Mouse (Mus musculus): Measurements from ENCODE around the gene Zfp148.

Gene Zfp148

DNA sequence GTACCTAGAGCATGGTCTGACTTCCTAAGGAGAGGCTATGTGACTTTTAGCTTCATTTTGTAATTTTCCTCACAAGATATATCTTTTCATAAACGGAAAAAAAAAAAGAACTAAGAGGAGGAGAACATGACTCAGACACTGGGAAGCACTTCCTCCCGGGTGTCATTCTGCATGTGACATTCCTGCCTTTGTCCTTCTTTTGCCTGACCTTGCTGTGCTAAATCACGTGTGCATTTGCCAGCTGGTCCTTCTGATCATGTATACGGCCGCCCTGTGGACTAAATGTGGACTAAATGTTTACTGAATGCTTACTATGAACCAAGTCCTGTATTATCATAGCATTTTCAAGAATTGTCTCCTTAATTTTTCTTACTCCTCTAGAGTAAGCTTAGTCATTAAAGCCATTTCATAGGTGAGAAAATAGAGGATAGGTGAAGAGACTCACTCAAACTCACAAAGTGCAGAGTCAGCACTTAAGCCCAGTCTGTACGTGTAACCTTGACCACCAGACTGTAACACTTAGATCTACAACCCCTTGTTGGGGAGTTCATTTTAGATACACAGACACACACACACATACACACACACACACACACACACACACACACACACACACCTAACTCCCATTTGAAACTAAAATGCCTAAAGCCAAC lies 139.4 kb downstream of the Zfp148 start:
- ATAC-seq (ENCODE audit: insufficient number of reproducible peaks, low FRiP score, low TSS enrichment), result no peak

GRCm38 (mm10) chr16:33522516-33522915 lies 141.9 kb downstream of the Zfp148 start:
- no peak for ATAC-seq (ENCODE audit: insufficient number of reproducible peaks, low FRiP score, low TSS enrichment)

DNA sequence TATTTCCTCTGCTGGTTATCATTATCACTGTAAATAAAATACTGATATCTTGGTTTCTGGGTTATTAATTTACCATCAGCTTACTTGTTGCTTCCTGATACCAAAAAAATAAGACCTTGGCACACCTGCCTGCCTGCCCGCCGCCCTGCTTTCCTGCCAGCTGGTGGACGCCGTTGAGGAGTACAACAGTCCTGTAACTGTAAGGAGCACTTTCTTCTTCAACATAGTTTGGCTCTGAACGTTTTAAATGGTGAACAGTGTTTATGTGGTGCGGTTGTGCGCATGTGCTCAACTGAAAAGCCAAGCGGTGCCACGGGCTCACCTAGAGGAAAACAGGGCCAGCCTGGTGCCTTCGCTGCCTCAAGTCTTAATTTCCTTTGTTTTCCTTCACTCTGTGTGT lies 142.9 kb downstream of the Zfp148 start:
- no peak for ATAC-seq (ENCODE audit: insufficient number of reproducible peaks, low FRiP score, low TSS enrichment)

GRCm38 (mm10) chr16:33529502-33530454 lies 149.1 kb downstream of the Zfp148 start:
- ATAC-seq (ENCODE audit: insufficient number of reproducible peaks, low FRiP score, low TSS enrichment), result no peak

- ATAC-seq (ENCODE audit: insufficient number of reproducible peaks, low FRiP score, low TSS enrichment), result no peak
Measured at GRCm38 (mm10) chr16:33531184-33531583, 150.5 kb downstream of the Zfp148 start.

DNA sequence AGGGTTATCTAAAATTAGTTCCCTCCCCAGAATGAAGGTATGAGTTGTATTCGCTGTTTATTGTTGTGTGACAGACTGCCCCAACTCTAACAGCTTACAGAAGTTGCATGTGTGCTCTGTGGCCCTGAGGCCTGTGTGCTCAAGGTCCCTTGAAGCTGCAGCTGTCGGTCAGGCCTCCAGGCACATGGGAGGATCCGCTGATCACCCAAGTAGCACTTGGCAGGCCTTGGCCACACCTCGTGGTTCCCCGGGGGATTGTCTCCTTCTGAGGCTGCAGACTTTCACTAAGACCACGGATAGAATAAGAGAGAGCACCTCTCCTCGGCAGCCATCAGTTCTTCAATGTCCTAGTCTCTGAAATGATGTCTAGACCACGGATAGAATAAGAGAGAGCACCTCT lies 155.8 kb downstream of the Zfp148 start:
- no peak for ATAC-seq (ENCODE audit: insufficient number of reproducible peaks, low FRiP score, low TSS enrichment)

- no peak for ATAC-seq (ENCODE audit: insufficient number of reproducible peaks, low FRiP score, low TSS enrichment)
Measured at GRCm38 (mm10) chr16:33537499-33538225, 157.0 kb downstream of the Zfp148 start.

GRCm38 (mm10) chr16:33544346-33544745 lies 163.7 kb downstream of the Zfp148 start:
- no peak for ATAC-seq (ENCODE audit: insufficient number of reproducible peaks, low FRiP score, low TSS enrichment)

- no peak for ATAC-seq (ENCODE audit: insufficient number of reproducible peaks, low FRiP score, low TSS enrichment)
Measured at GRCm38 (mm10) chr16:33545530-33545929, 164.9 kb downstream of the Zfp148 start.

- no peak for ATAC-seq (ENCODE audit: insufficient number of reproducible peaks, low FRiP score, low TSS enrichment)
Measured at GRCm38 (mm10) chr16:33553689-33554342, 173.2 kb downstream of the Zfp148 start.

All from cerebellum, adult (tissue).